Mouse (Mus musculus) ES-Bruce4 (cell line): ENCODE data around the gene Stxbp3. TPM values are rescaled to one million over a fixed set of nuclear protein-coding genes. Genes with fewer than 3 reads are reported as not detected.

Source experiments
- H3K27ac ChIP-seq: 2 replicates; pipeline ENCODE4 v1.5.1; 2012; ENCODE audit warnings: low read length, inconsistent platforms; ENCODE audit not compliant: insufficient read depth
- H3K27me3 ChIP-seq: 2 replicates; pipeline ENCODE4 v1.6.1; 2012; ENCODE audit warnings: mild to moderate bottlenecking, low read length, inconsistent platforms; ENCODE audit not compliant: control insufficient read depth, poor library complexity, insufficient read depth, severe bottlenecking
- H3K36me3 ChIP-seq: 2 replicates; pipeline ENCODE4 v1.6.1; 2012; ENCODE audit warnings: inconsistent platforms, mild to moderate bottlenecking, low read length, moderate library complexity; ENCODE audit not compliant: control insufficient read depth, poor library complexity, insufficient read depth, severe bottlenecking
- H3K4me1 ChIP-seq: one replicate; pipeline ENCODE4 v1.8.1; 2011; ENCODE audit warnings: low read length; ENCODE audit not compliant: control insufficient read depth, insufficient read depth
- H3K4me3 ChIP-seq: 2 replicates; pipeline ENCODE4 v1.5.1; 2011; ENCODE audit warnings: low read depth, mild to moderate bottlenecking, low read length
- H3K9ac ChIP-seq: 2 replicates; pipeline ENCODE4 v1.6.1; 2012; ENCODE audit warnings: low read depth, mild to moderate bottlenecking, inconsistent platforms; ENCODE audit not compliant: poor library complexity, severe bottlenecking
- H3K9me3 ChIP-seq: replicated peaks from 2 replicates; pipeline ENCODE4 v1.6.1; 2012; ENCODE audit warnings: mild to moderate bottlenecking, low read length, inconsistent platforms; ENCODE audit not compliant: control insufficient read depth, poor library complexity, insufficient read depth, severe bottlenecking
- CTCF ChIP-seq: IDR thresholded peaks from one replicate; pipeline ENCODE4 v1.8.1; 2011; ENCODE audit warnings: low read depth, low read length
- EP300 ChIP-seq: IDR thresholded peaks from 2 replicates; pipeline ENCODE4 v1.6.1; 2011; ENCODE audit warnings: low read depth, low read length; ENCODE audit not compliant: insufficient read depth
- POLR2A ChIP-seq: IDR thresholded peaks from one replicate; pipeline ENCODE4 v1.8.1; 2011; ENCODE audit warnings: low read length; ENCODE audit not compliant: insufficient read depth
- polyA plus RNA-seq: library from polyadenylated mRNA; stranded (reverse); fragments of >200 nt; gene quantifications from 2 replicates; pipeline ENCODE4 v1.2.4, GENCODE M21; 2011; ENCODE audit warnings: low read depth; ENCODE audit not compliant: missing spikeins, insufficient read depth, insufficient read length

Stxbp3 gene
- polyA plus RNA-seq, 1 experiment, result 25.9 TPM

DNA sequence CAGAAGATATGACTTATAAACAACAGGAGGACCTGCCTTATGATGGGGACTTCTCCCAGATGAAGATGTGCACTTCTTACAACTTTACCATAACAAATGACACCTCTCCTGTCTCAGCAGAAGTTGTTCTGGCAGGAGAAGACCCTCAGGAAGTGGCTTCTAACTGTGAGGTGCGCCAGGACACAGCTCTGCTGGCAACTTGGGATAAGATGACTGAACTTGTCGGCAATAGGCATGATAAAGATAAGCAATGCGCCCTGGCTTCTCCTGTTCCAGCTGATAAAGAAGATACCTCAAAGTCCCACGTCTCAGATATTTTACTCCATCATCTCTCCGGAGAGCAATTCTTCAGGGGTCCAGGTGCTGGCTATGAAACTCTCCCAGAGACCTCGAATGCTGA, 88.6 kb downstream of the Stxbp3 start:
- H3K9ac ChIP-seq, result no peak overlapping the region
- TF ChIP-seq CTCF (no peak), EP300 (no peak), POLR2A (no peak)
- no peak overlapping the region for H3K4me3 ChIP-seq
- no peaks in the 10 kb centered on the region for H3K9me3 ChIP-seq
- no peak overlapping the region for H3K27ac ChIP-seq
- no peaks in the 10 kb centered on the region for H3K4me1 ChIP-seq
- H3K36me3 ChIP-seq, result no peaks in the 10 kb centered on the region
- no peaks in the 10 kb centered on the region for H3K27me3 ChIP-seq

DNA sequence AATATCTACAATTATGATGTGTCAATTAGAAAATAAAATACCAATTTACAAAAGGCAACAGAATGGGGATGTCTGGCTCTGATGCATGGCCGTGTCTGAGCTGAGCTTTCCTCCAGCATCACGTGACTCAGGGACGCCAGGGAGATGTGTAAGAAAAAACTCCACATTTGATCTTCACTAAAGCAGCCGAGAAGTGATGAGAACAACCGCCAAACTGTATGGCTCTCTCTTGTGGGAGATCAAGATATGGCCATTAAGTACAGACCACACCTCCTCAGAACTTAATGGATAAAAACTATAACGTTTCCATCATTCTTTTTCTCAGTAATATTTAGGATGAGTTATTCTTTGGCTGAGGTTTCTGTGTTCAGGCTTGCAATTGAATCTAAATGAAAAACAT, 89.3 kb downstream of the Stxbp3 start:
- H3K4me1 ChIP-seq, result no peaks in the 10 kb centered on the region
- TF ChIP-seq CTCF (no peak), EP300 (no peak), POLR2A (no peak)
- H3K27ac ChIP-seq, result no peak overlapping the region

DNA sequence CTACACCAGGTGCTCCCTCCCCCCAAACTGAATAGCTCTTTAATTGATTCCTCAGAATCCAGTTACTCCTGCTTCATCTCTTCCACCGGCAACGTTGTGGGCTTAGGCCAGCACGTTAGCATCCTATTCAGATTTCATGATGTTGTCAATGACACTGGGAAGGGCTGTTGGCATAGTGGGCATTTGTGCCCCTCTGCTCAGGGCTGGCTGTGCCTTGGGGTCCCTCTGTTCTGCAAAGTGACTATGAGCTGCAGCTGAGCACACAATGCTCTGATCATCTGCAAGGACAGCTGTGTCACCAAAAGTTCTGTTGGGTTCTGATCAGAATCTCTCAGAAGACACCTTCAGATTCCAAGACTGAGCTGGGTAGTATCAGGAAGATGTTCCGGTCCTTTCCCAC, 96.3 kb downstream of the Stxbp3 start:
- no peak overlapping the region for H3K9ac ChIP-seq
- no peak for TF ChIP-seq POLR2A
- TF ChIP-seq EP300, result no peak
- no peak for TF ChIP-seq CTCF
- no peaks in the 10 kb centered on the region for H3K36me3 ChIP-seq
- H3K27ac ChIP-seq, result no peak overlapping the region
- H3K4me3 ChIP-seq, result no peak overlapping the region
- no peaks in the 10 kb centered on the region for H3K27me3 ChIP-seq
- no peaks in the 10 kb centered on the region for H3K4me1 ChIP-seq
- no peaks in the 10 kb centered on the region for H3K9me3 ChIP-seq

More for the DNA sequence above, 89.3 kb downstream of the Stxbp3 start:
- Histone ChIP-seq H3K9ac (no peak overlapping the region), H3K27me3 (no peaks in the 10 kb centered on the region), H3K4me3 (no peak overlapping the region), H3K9me3 (no peaks in the 10 kb centered on the region), H3K36me3 (no peaks in the 10 kb centered on the region)

Other genes starting within 250 kb of the Stxbp3 start
- gene Wdr47, start 249.2 kb downstream of the Stxbp3 start, polyA plus RNA-seq, result 10.9 and 12.6 TPM in 2 replicates
- gene Clcc1, start 186.6 kb downstream of the Stxbp3 start, polyA plus RNA-seq, result 22.6 and 25.2 TPM in 2 replicates
- 27.5 and 30.9 TPM in 2 replicates for gene Gpsm2, start 118.2 kb downstream of the Stxbp3 start, polyA plus RNA-seq
- gene Aknad1, start 100.9 kb downstream of the Stxbp3 start, polyA plus RNA-seq, result not detected in 2 replicates
- not detected in 2 replicates for gene Fndc7, start 49.5 kb upstream of the Stxbp3 start, polyA plus RNA-seq
- gene Prpf38b, start 71.2 kb upstream of the Stxbp3 start, polyA plus RNA-seq, result 112 and 113 TPM in 2 replicates
- gene Henmt1, start 99.3 kb upstream of the Stxbp3 start, polyA plus RNA-seq, result 0.43 TPM in 1 of 2 replicates, not detected in the other
- not detected in 2 replicates for gene Gm9857, start 99.9 kb upstream of the Stxbp3 start, polyA plus RNA-seq
- 6.7 and 7.3 TPM in 2 replicates for gene Fam102b, start 187.1 kb upstream of the Stxbp3 start, polyA plus RNA-seq
- not detected in 2 replicates for gene Slc25a54, start 239.9 kb upstream of the Stxbp3 start, polyA plus RNA-seq